Mouse (Mus musculus) limb, embryonic 12.5 days (tissue): ENCODE measurements around the gene Hes2. TPM values are rescaled to one million over a fixed set of nuclear protein-coding genes. Genes with fewer than 3 reads are reported as not detected.
A peak's percentile ranks its signal among the peaks of the same experiment; 100 is the strongest.

Source experiments
- ATAC-seq: fragments of 200-750 bp; cut with Nextera tagmentation; 2 replicates; pipeline ENCODE4 v1.8.0; 2017; ENCODE audit warnings: low read depth, moderate TSS enrichment; ENCODE audit not compliant: insufficient number of reproducible peaks, insufficient read depth, low FRiP score, low TSS enrichment
- H3K27ac ChIP-seq: fragments of 300-500 bp; sonication (generic); 2 replicates; pipeline ENCODE4 v1.5.1; 2016; ENCODE audit warnings: mild to moderate bottlenecking, moderate library complexity
- H3K27me3 ChIP-seq: fragments of 300-500 bp; sonication (generic); 2 replicates; pipeline ENCODE4 v1.6.1; 2016; ENCODE audit warnings: mild to moderate bottlenecking, moderate library complexity
- H3K36me3 ChIP-seq: fragments of 300-500 bp; sonication (generic); 2 replicates; pipeline ENCODE4 v1.6.1; 2016; ENCODE audit warnings: mild to moderate bottlenecking, moderate library complexity
- H3K4me1 ChIP-seq: fragments of 300-500 bp; sonication (generic); replicated peaks from 2 replicates; pipeline ENCODE4 v1.6.1; 2016
- H3K4me2 ChIP-seq: fragments of 300-500 bp; sonication (generic); 2 replicates; pipeline ENCODE4 v1.6.1; 2016; ENCODE audit warnings: mild to moderate bottlenecking, moderate library complexity
- H3K4me3 ChIP-seq: fragments of 300-500 bp; sonication (generic); replicated peaks from 2 replicates; pipeline ENCODE4 v1.5.1; 2016; ENCODE audit warnings: mild to moderate bottlenecking
- H3K9ac ChIP-seq: fragments of 300-500 bp; sonication (generic); replicated peaks from 2 replicates; pipeline ENCODE4 v1.6.1; 2016; ENCODE audit warnings: mild to moderate bottlenecking, moderate library complexity
- H3K9me3 ChIP-seq: fragments of 300-500 bp; sonication (generic); 2 replicates; pipeline ENCODE4 v1.6.1; 2016; ENCODE audit warnings: mild to moderate bottlenecking, moderate library complexity
- WGBS: fragments of 180-500 bp; shearing (Covaris S2); methylation state at CpG from one replicate; pipeline ENCODE4 v1.1.7; 2016; 5-methylcytosine and 5-hydroxymethylcytosine counted together
- polyA plus RNA-seq: library from polyadenylated mRNA; unstranded; fragments of >200 nt; fragmentation: Nextera tagmentation; extraction: Ambion mirVana; gene quantifications from 2 replicates; pipeline ENCODE4 v1.2.1, GENCODE M21; 2016

Gene Hes2
- polyA plus RNA-seq, 1 experiment from 2014 or later: not detected

- ATAC-seq: no peak
- no peaks in the 10 kb centered on the region for H3K9me3 ChIP-seq
- whole genome bisulfite sequencing: 75% methylated on average over 4 of the region's 4 CpGs
- no peak overlapping the region for H3K27ac ChIP-seq
- H3K36me3 ChIP-seq: no peaks in the 10 kb centered on the region
- peaks cover 89% of the 10 kb centered on the region for H3K27me3 ChIP-seq
- no peak overlapping the region for H3K4me2 ChIP-seq
- H3K4me1 ChIP-seq: peaks cover 14% of the 10 kb centered on the region; the same call in 1 of the 2 replicates
- no peak overlapping the region for H3K9ac ChIP-seq
- H3K4me3 ChIP-seq: no peak overlapping the region
These were observed 8.1 kb upstream of the Hes2 start for GRCm38 (mm10) chr4:152150546-152150945.

GRCm38 (mm10) chr4:152151451-152151965 is 7.2 kb upstream of the Hes2 start:
- peak overlapping the region; percentile 65 for H3K4me2 ChIP-seq
- no peak for ATAC-seq
- no peak overlapping the region for H3K27ac ChIP-seq
- H3K27me3 ChIP-seq: peaks cover 85% of the 10 kb centered on the region
- H3K4me1 ChIP-seq: peaks cover 14% of the 10 kb centered on the region; the same call in 1 of the 2 replicates
- H3K9ac ChIP-seq: peak overlapping the region; percentile 46; the same call in 1 of the 2 replicates
- H3K9me3 ChIP-seq: no peaks in the 10 kb centered on the region
- 15% methylated on average over 7 of the region's 7 CpGs for WGBS
- H3K4me3 ChIP-seq: peak overlapping the region; percentile 46
- no peaks in the 10 kb centered on the region for H3K36me3 ChIP-seq

GRCm38 (mm10) chr4:152151966-152152544 is 6.6 kb upstream of the Hes2 start, which contains the start of gene Espn:
Gene Espn (minus strand): TSS chr4:152152371.
- H3K4me2 ChIP-seq: peak within 1 kb of the TSS; percentile 65
- peak within 1 kb of the TSS; percentile 46 for H3K9ac ChIP-seq
- WGBS: under 1% methylated on average over 57 of the region's 57 CpGs
- peaks cover 14% of the 10 kb centered on the region; the same call in 1 of the 2 replicates for H3K4me1 ChIP-seq
- peak; percentile 84 for ATAC-seq
- H3K27me3 ChIP-seq: peaks cover 85% of the 10 kb centered on the region
- H3K27ac ChIP-seq: no peak within 1 kb of the TSS
- no peaks in the 10 kb centered on the region for H3K9me3 ChIP-seq
- no peaks in the 10 kb centered on the region for H3K36me3 ChIP-seq
- H3K4me3 ChIP-seq: peak within 1 kb of the TSS; percentile 46

DNA sequence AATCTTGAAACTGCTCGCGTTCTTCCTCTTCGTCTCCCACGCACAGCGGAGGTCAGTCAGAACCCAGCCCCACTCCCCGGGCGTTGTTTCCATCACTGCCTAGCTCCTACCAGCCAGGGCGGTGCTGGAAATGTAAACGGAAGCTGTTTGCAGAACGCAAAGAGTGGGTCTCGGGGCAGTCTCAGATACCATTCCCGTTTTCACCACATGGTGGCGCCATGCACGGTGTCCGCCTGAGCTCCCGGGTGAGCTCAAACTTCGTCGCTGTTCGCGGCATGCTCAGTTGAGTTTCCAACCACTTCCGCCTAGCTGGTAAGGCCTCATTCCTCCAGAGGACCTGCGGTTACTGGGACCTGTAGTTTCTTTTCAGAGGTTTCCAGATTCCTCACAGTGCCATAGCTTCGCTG is 4.9 kb upstream of the Hes2 start:
- no peak overlapping the region for H3K9ac ChIP-seq
- H3K27ac ChIP-seq: no peak overlapping the region
- H3K27me3 ChIP-seq: peaks cover 94% of the 10 kb centered on the region
- 2% methylated on average over 23 of the region's 23 CpGs for WGBS
- H3K9me3 ChIP-seq: no peaks in the 10 kb centered on the region
- peaks cover 18% of the 10 kb centered on the region for H3K4me1 ChIP-seq
- peak overlapping the region; percentile 20; the same call in 1 of the 2 replicates for H3K4me3 ChIP-seq
- H3K4me2 ChIP-seq: peak overlapping the region; percentile 45
- no peak for ATAC-seq
- no peaks in the 10 kb centered on the region for H3K36me3 ChIP-seq

GRCm38 (mm10) chr4:152155019-152155418 is 3.6 kb upstream of the Hes2 start:
- no peak overlapping the region for H3K27ac ChIP-seq
- no peak for ATAC-seq
- H3K4me3 ChIP-seq: no peak overlapping the region
- H3K27me3 ChIP-seq: peaks cover 94% of the 10 kb centered on the region
- no peak overlapping the region for H3K4me2 ChIP-seq
- H3K36me3 ChIP-seq: no peaks in the 10 kb centered on the region
- no peak overlapping the region for H3K9ac ChIP-seq
- 63% methylated on average over 4 of the region's 4 CpGs for WGBS
- no peaks in the 10 kb centered on the region for H3K9me3 ChIP-seq
- H3K4me1 ChIP-seq: peaks cover 26% of the 10 kb centered on the region

DNA sequence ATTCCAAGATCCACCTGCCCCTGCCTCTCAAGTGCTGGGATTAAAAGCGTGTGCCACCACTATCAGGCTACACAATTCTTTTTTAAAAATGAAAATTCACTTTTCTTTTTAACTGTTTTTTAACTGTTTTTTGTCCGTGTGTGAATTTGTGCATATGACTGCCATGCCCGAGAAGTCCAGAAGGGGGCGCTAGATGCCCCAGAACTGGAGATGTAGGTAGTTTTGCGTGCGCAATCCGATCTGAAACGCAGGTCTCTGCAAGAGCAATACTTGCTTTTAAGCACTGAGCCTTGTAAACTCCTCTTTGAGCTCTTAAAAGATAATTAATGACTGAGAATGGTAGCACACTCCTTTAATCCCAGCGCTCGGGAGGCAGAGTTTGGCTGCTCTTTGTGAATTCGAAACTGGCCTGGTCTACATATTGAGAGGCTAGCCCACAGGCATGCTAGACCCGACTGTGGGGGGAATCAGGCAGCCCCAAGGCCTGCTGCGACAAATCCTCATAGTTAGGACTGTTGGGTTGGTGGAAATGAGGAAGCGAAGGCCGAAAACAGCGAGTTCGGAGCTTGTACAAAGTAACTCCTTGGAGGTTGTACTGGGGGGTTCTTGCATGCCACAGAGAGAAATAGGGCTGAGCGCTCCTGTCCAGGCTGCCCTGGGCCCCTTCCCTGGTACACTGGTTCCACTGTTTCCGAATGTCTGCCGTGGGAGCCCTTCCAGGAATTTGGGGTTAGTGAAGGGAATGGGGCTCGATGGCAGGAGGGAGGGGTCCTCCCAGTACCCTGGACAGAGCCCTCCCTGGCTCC is 685 bp upstream of the Hes2 start:
- Histone ChIP-seq H3K4me2 (peak overlapping the region; percentile 37), H3K9me3 (no peaks in the 10 kb centered on the region), H3K27me3 (peaks cover 94% of the 10 kb centered on the region), H3K4me3 (peak overlapping the region; percentile 20; the same call in 1 of the 2 replicates), H3K4me1 (peaks cover 17% of the 10 kb centered on the region), H3K9ac (no peak overlapping the region), H3K36me3 (no peaks in the 10 kb centered on the region), H3K27ac (no peak overlapping the region)
- 14% methylated on average over 21 of the region's 21 CpGs for WGBS
- no peak for ATAC-seq

- ATAC-seq: no peak
- Histone ChIP-seq H3K27ac (no peak overlapping the region), H3K9ac (no peak overlapping the region), H3K27me3 (peaks cover 90% of the 10 kb centered on the region), H3K4me2 (peak overlapping the region; percentile 13; the same call in 1 of the 2 replicates), H3K4me3 (no peak overlapping the region), H3K4me1 (peaks cover 13% of the 10 kb centered on the region), H3K36me3 (no peaks in the 10 kb centered on the region), H3K9me3 (no peaks in the 10 kb centered on the region)
- WGBS: 2% methylated on average over 19 of the region's 19 CpGs
These were observed 615 bp downstream of the Hes2 start for GRCm38 (mm10) chr4:152159285-152159678.

- 34% methylated on average over 4 of the region's 4 CpGs for WGBS
- no peak overlapping the region for H3K4me3 ChIP-seq
- H3K27ac ChIP-seq: no peak overlapping the region
- H3K36me3 ChIP-seq: no peaks in the 10 kb centered on the region
- ATAC-seq: no peak
- H3K9ac ChIP-seq: no peak overlapping the region
- peaks cover 16% of the 10 kb centered on the region for H3K4me1 ChIP-seq
- no peaks in the 10 kb centered on the region for H3K9me3 ChIP-seq
- no peak overlapping the region for H3K4me2 ChIP-seq
- peaks cover 85% of the 10 kb centered on the region for H3K27me3 ChIP-seq
These were observed 2.1 kb downstream of the Hes2 start for GRCm38 (mm10) chr4:152160748-152161147.

- H3K27ac ChIP-seq: no peak overlapping the region
- no peak for ATAC-seq
- H3K9ac ChIP-seq: no peak overlapping the region
- H3K4me3 ChIP-seq: no peak overlapping the region
- H3K9me3 ChIP-seq: no peaks in the 10 kb centered on the region
- H3K4me1 ChIP-seq: peaks cover 16% of the 10 kb centered on the region
- WGBS: 74% methylated on average over 6 of the region's 6 CpGs
- no peak overlapping the region for H3K4me2 ChIP-seq
- H3K36me3 ChIP-seq: no peaks in the 10 kb centered on the region
- peaks cover 85% of the 10 kb centered on the region for H3K27me3 ChIP-seq
These were observed 2.9 kb downstream of the Hes2 start for GRCm38 (mm10) chr4:152161601-152162000.

GRCm38 (mm10) chr4:152162748-152163147 is 4.1 kb downstream of the Hes2 start:
- no peak overlapping the region for H3K4me2 ChIP-seq
- no peaks in the 10 kb centered on the region for H3K9me3 ChIP-seq
- no peaks in the 10 kb centered on the region for H3K36me3 ChIP-seq
- H3K9ac ChIP-seq: no peak overlapping the region
- H3K4me1 ChIP-seq: peaks cover 16% of the 10 kb centered on the region
- H3K4me3 ChIP-seq: no peak overlapping the region
- no peak for ATAC-seq
- H3K27ac ChIP-seq: no peak overlapping the region
- peaks cover 74% of the 10 kb centered on the region for H3K27me3 ChIP-seq
- 88% methylated on average over 2 of the region's 2 CpGs for whole genome bisulfite sequencing
